Mouse (Mus musculus): Measurements from ENCODE around the gene Dop1b. TPM values are rescaled to one million over a fixed set of nuclear protein-coding genes. Genes with fewer than 3 reads are reported as not detected.
"Not testable (repeated sequence)": the region's sequence is repeated elsewhere in the genome, so short reads cannot be mapped to it uniquely, and the experiment has no call there.

Dop1b gene
- polyA plus RNA-seq, 1 experiment from 2014 or later = 5.3 TPM

DNA sequence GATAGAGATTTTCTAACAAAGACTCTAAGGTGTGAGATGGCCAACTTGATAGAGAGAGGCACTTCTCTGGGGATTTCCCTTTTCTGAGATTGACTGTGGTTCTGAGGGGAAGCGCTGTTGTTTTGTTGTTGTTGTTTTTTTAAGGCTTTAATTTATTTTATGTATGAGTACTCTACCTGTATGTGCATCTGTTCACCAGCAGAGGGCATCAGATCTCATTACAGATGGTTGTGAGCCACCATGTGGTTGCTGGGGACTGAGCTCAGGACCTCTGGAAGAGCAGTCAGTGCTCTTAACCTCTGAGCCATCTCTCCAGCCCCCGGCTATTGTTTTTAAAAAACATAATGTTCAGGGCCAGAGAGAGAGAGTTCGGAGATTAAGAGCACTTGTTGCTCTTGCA is 25.9 kb upstream of the Dop1b start:
- Histone ChIP-seq H3K27me3 (ENCODE audit: low read depth, poor library complexity, severe bottlenecking) (peaks cover 52% of the 10 kb centered on the region), H3K4me1 (peaks cover 20% of the 10 kb centered on the region)
- DNase-seq (ENCODE audit: low spot score); H3K4me3 ChIP-seq; H3K27ac ChIP-seq; H3K9me3 ChIP-seq (replicated peaks); H3K36me3 ChIP-seq: not testable (repeated sequence)
- 97% methylated on average over 3 of the region's 3 CpGs for WGBS

DNA sequence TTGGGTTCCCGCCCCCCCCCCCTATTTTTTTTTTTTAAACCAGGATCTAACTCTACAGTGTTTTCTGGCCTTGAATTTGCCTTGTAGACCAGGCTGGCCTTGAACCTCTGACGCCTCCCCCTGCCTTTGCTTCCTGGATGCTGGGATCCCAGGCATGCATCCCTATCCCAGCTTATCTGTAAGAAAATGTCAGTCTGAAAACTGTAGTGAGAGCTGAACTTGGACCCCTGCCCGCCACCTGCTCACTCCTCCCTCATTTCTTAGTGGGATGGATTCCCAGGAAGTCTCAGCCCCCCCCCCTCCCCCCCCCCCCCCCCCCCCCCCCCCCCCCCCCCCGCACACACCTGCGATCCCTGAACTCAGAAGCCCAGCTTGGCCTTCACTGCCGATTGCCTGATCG is 25.3 kb upstream of the Dop1b start:
- peaks cover 24% of the 10 kb centered on the region for H3K4me1 ChIP-seq
- H3K27me3 ChIP-seq (ENCODE audit: low read depth, poor library complexity, severe bottlenecking) = peaks cover 46% of the 10 kb centered on the region
- WGBS = 79% methylated on average over 6 of the region's 7 CpGs
- H3K4me3 ChIP-seq = no peak overlapping the region
- H3K36me3 ChIP-seq = no peaks in the 10 kb centered on the region
- H3K9me3 ChIP-seq (replicated peaks) = no peaks in the 10 kb centered on the region
- DNase-seq (ENCODE audit: low spot score) = no peak
- H3K27ac ChIP-seq = no peak overlapping the region

DNA sequence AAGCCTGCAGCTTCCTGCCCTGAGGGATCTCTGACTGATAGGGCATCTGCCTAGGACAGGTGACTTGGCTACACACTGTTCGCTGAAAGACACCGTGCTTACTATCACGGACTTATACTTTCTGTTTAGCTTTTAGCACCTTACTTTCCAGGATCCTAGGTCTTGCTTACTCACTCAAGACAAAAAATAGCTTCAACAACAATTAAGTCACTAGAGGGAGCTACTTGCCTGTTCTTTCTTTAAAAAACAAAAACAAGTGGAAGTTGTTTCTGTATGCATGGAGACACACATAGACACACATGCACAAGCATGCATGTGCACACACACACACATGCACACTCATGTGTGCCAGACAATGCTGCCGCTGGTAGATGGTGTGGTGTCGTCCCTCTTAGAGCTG is 24.8 kb upstream of the Dop1b start:
- H3K27ac ChIP-seq = no peak overlapping the region
- H3K36me3 ChIP-seq = no peaks in the 10 kb centered on the region
- peaks cover 40% of the 10 kb centered on the region for H3K27me3 ChIP-seq (ENCODE audit: low read depth, poor library complexity, severe bottlenecking)
- no peak overlapping the region for H3K4me3 ChIP-seq
- H3K9me3 ChIP-seq (replicated peaks) = no peaks in the 10 kb centered on the region
- no peak for DNase-seq (ENCODE audit: low spot score)
- peaks cover 25% of the 10 kb centered on the region for H3K4me1 ChIP-seq
- 45% methylated on average over 5 of the region's 5 CpGs for WGBS

- H3K4me1 ChIP-seq = peaks cover 5% of the 10 kb centered on the region; the same call in 1 of the 2 replicates
- 80% methylated on average over 6 of the region's 6 CpGs for WGBS
Measured at GRCm38 (mm10) chr16:93691206-93691841, 20.4 kb upstream of the Dop1b start.

DNA sequence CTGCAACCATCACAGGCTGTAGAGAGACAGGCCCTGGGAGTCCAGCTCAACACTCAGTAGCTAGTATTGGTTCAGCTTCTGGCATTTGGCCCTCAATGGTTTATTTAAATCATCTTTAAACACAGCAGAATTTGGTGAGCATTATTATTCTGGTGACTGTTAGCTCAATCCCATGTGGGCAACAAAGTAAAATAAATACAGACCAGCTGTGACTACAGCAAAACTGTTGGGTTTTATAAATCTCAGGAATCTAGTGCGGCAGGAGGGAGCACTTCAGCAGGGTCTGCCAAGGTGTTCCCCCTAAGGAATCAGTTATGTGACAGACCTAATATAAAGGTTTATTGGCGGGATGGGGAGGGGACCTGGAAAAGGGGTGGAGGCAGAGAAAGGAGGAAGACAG is 19.0 kb upstream of the Dop1b start:
- Histone ChIP-seq H3K4me1 (peaks cover 5% of the 10 kb centered on the region; the same call in 1 of the 2 replicates), H3K9me3 (replicated peaks) (no peaks in the 10 kb centered on the region), H3K27me3 (ENCODE audit: low read depth, poor library complexity, severe bottlenecking) (no peaks in the 10 kb centered on the region), H3K27ac (no peak overlapping the region), H3K36me3 (no peaks in the 10 kb centered on the region), H3K4me3 (no peak overlapping the region)
- no peak for DNase-seq (ENCODE audit: low spot score)
- WGBS = 83% methylated on average over 2 of the region's 2 CpGs

More at GRCm38 (mm10) chr16:93691206-93691841, 20.4 kb upstream of the Dop1b start:
- H3K27me3 ChIP-seq (ENCODE audit: low read depth, poor library complexity, severe bottlenecking) = no peaks in the 10 kb centered on the region
- no peaks in the 10 kb centered on the region for H3K9me3 ChIP-seq (replicated peaks)
- no peak for DNase-seq (ENCODE audit: low spot score)
- no peak overlapping the region for H3K4me3 ChIP-seq
- H3K36me3 ChIP-seq = no peaks in the 10 kb centered on the region
- H3K27ac ChIP-seq = no peak overlapping the region

DNA sequence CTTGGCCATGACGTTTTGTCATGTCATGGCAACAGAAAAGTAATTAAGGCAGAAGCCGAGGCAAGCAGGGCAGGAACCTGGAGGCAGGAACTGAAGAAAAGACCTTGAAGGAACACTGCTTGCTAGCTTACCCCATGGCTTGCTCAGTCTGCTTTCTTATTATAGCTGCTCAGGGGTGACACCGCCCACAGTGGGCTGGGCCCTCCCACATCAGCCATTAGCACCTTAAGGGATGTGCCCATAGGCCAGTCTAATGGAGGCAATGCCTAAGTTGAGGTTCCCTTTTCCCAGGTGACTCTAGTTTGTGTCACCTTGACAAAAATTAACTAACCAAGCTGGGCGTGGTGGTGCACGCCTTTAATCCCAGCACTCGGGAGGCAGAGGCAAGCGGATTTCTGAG is 4.6 kb upstream of the Dop1b start:
- no peak overlapping the region for H3K4me3 ChIP-seq
- WGBS = 88% methylated on average over 7 of the region's 7 CpGs

GRCm38 (mm10) chr16:93709217-93709616 is 2.5 kb upstream of the Dop1b start:
- Histone ChIP-seq H3K27me3 (ENCODE audit: low read depth, poor library complexity, severe bottlenecking) (peaks cover 42% of the 10 kb centered on the region), H3K36me3 (no peaks in the 10 kb centered on the region), H3K4me1 (peaks cover 11% of the 10 kb centered on the region; the same call in 1 of the 2 replicates), H3K27ac (no peak overlapping the region), H3K9me3 (replicated peaks) (no peaks in the 10 kb centered on the region; the same call in 1 of the 2 replicates), H3K4me3 (no peak overlapping the region)
- no peak for DNase-seq (ENCODE audit: low spot score)
- WGBS = 83% methylated on average over 1 of the region's 1 CpGs

More for the DNA sequence above, 4.6 kb upstream of the Dop1b start:
- H3K4me1 ChIP-seq = peaks cover 2% of the 10 kb centered on the region; the same call in 1 of the 2 replicates
- no peak for DNase-seq (ENCODE audit: low spot score)
- H3K27me3 ChIP-seq (ENCODE audit: low read depth, poor library complexity, severe bottlenecking) = peaks cover 21% of the 10 kb centered on the region
- no peak overlapping the region for H3K27ac ChIP-seq
- no peaks in the 10 kb centered on the region for H3K36me3 ChIP-seq
- H3K9me3 ChIP-seq (replicated peaks) = no peaks in the 10 kb centered on the region; the same call in 1 of the 2 replicates

GRCm38 (mm10) chr16:93710924-93711323 is 780 bp upstream of the Dop1b start:
- under 1% methylated on average over 11 of the region's 11 CpGs for WGBS
- H3K4me1 ChIP-seq = peaks cover 16% of the 10 kb centered on the region; the same call in 1 of the 2 replicates
- DNase-seq (ENCODE audit: low spot score) = peak; percentile 60

GRCm38 (mm10) chr16:93712189-93712885 is 633 bp downstream of the Dop1b start:
- H3K27me3 ChIP-seq (ENCODE audit: low read depth, poor library complexity, severe bottlenecking) = peaks cover 37% of the 10 kb centered on the region
- no peaks in the 10 kb centered on the region for H3K36me3 ChIP-seq
- H3K4me1 ChIP-seq = peaks cover 22% of the 10 kb centered on the region
- peak overlapping the region; percentile 82 for H3K4me3 ChIP-seq
- no peaks in the 10 kb centered on the region for H3K9me3 ChIP-seq (replicated peaks)
- peak overlapping the region; percentile 85 for H3K27ac ChIP-seq
- WGBS = 14% methylated on average over 31 of the region's 31 CpGs
- no peak for DNase-seq (ENCODE audit: low spot score)

More at GRCm38 (mm10) chr16:93710924-93711323, 780 bp upstream of the Dop1b start:
- no peak overlapping the region for H3K27ac ChIP-seq
- peak overlapping the region; percentile 82 for H3K4me3 ChIP-seq
- H3K9me3 ChIP-seq (replicated peaks) = no peaks in the 10 kb centered on the region; the same call in 1 of the 2 replicates
- H3K27me3 ChIP-seq (ENCODE audit: low read depth, poor library complexity, severe bottlenecking) = peaks cover 48% of the 10 kb centered on the region
- no peaks in the 10 kb centered on the region for H3K36me3 ChIP-seq

DNA sequence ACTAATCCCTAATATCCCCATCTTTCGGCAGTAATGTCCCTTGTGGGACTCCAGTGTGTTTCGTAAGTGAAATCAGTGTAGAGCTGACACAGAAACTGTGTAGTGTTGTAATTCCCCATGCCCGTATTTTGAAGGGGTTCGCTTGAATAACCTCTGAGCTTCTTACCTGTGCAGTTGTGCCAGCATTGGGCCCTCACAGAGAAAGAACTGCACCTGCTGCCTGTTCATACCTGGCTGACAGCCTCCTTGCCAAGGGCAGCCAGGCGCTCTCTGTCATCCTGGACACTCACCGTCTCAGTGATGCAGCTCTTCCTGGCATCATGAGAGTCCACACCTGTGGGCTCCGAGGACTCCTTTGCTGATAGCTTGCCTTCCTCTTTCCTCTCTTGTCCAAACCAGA is 1.3 kb downstream of the Dop1b start:
- Histone ChIP-seq H3K36me3 (no peaks in the 10 kb centered on the region), H3K4me3 (peak overlapping the region; percentile 82; the same call in 1 of the 2 replicates), H3K27ac (no peak overlapping the region), H3K27me3 (ENCODE audit: low read depth, poor library complexity, severe bottlenecking) (peaks cover 33% of the 10 kb centered on the region), H3K4me1 (peaks cover 24% of the 10 kb centered on the region), H3K9me3 (replicated peaks) (no peaks in the 10 kb centered on the region)
- WGBS = 80% methylated on average over 7 of the region's 7 CpGs
- no peak for DNase-seq (ENCODE audit: low spot score)

DNA sequence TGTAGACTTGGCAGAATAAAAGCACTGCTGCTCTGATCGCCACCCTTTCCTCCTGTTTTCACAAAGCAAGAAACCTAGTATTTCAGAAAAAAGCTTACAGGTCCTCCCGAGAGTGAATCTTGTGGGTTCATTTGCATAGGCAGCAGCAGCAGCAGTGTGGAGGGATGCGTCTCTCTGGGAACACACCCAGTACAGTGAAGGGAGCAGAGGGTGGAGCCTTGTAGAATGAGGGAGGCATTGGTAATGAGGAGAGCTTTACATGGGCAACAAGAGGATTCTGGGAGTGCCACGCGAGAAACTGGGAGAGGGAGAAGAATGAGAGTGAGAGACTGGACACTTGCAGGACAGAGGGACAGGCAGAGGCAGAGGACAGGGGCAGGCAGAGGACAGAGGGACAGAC is 2.7 kb downstream of the Dop1b start:
- Histone ChIP-seq H3K9me3 (replicated peaks) (no peaks in the 10 kb centered on the region), H3K4me1 (peaks cover 24% of the 10 kb centered on the region), H3K27ac (no peak overlapping the region), H3K4me3 (no peak overlapping the region), H3K36me3 (no peaks in the 10 kb centered on the region), H3K27me3 (ENCODE audit: low read depth, poor library complexity, severe bottlenecking) (peaks cover 30% of the 10 kb centered on the region)
- 38% methylated on average over 5 of the region's 5 CpGs for WGBS
- DNase-seq (ENCODE audit: low spot score) = no peak

DNA sequence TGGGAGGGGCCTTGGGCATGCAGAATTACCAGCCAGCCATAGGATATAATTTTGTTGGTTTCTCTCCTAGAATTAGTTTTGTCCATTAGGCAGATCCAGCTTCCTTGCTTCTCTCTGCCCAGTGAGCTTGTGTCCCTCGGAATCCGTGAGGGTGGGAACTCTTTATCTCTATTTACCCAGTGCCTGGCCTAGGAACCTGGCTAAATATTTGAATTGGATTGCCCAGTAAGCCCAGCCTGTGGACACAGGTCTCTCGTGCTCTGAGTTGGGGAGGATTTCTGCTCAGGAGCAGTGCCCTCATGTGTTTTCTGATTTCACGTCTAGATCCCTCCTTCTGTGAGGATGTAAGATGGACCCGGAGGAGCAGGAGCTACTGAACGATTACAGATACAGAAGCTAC is 4.1 kb downstream of the Dop1b start:
- H3K4me1 ChIP-seq = peaks cover 24% of the 10 kb centered on the region
- no peak overlapping the region for H3K27ac ChIP-seq
- no peak for DNase-seq (ENCODE audit: low spot score)
- H3K4me3 ChIP-seq = no peak overlapping the region
- no peaks in the 10 kb centered on the region for H3K9me3 ChIP-seq (replicated peaks)
- peaks cover 30% of the 10 kb centered on the region for H3K27me3 ChIP-seq (ENCODE audit: low read depth, poor library complexity, severe bottlenecking)
- H3K36me3 ChIP-seq = no peaks in the 10 kb centered on the region
- 90% methylated on average over 6 of the region's 6 CpGs for WGBS

DNA sequence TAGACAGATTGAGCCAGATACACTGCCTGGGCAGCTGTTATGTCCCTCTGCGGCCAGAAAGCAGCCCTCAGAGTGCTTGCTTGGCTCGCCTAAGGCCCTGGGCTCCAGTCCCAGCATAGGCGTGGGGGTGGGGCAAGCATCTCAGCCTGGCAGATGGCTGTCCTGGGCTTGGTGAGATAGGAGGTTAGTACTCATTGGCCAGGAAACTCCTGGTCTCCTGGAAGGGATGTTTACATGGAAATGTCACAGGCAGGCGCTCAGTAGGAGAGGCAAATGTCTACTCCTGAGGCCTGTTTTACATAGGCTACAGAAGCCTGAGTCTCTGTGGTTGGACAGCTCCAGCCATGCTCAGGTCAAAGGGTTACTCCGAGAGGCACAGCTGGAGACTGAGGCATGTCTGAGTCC is 5.6 kb downstream of the Dop1b start:
- Histone ChIP-seq H3K4me3 (no peak overlapping the region), H3K27me3 (ENCODE audit: low read depth, poor library complexity, severe bottlenecking) (peaks cover 26% of the 10 kb centered on the region), H3K9me3 (replicated peaks) (no peaks in the 10 kb centered on the region), H3K27ac (no peak overlapping the region), H3K4me1 (peaks cover 21% of the 10 kb centered on the region), H3K36me3 (no peaks in the 10 kb centered on the region)
- 20% methylated on average over 5 of the region's 5 CpGs for WGBS
- DNase-seq (ENCODE audit: low spot score) = no peak
